Mouse (Mus musculus) lung, postnatal 0 days (tissue): ENCODE results near the gene Mex3a. TPM values are rescaled to one million over a fixed set of nuclear protein-coding genes. Genes with fewer than 3 reads are reported as not detected.
A peak's percentile ranks its signal among the peaks of the same experiment; 100 is the strongest.

ENCODE experiments used
- ATAC-seq: fragments of 200-750 bp; cut with Nextera tagmentation; 2 replicates; pipeline ENCODE4 v1.8.0; 2017; ENCODE audit warnings: moderate library complexity
- DNase-seq: peaks from one replicate; pipeline ENCODE4 v3.0.0-alpha.2; 2016; ENCODE audit warnings: low spot score
- H3K27ac ChIP-seq: fragments of 300-500 bp; sonication (generic); 2 replicates; pipeline ENCODE4 v1.5.1; 2014; ENCODE audit warnings: antibody characterized with exemption, mild to moderate bottlenecking, low read length, mixed read lengths
- H3K27me3 ChIP-seq: fragments of 300-500 bp; sonication (generic); replicated peaks from 2 replicates; pipeline ENCODE4 v1.6.1; 2014; ENCODE audit warnings: low read length, mixed read lengths; ENCODE audit not compliant: insufficient read depth
- H3K36me3 ChIP-seq: fragments of 300-500 bp; sonication (generic); 2 replicates; pipeline ENCODE4 v1.6.1; 2014; ENCODE audit warnings: low read length, mixed read lengths; ENCODE audit not compliant: insufficient read depth
- H3K4me1 ChIP-seq: fragments of 300-500 bp; sonication (generic); 2 replicates; pipeline ENCODE4 v1.6.1; 2014; ENCODE audit warnings: antibody characterized with exemption, low read depth, low read length, mixed read lengths; ENCODE audit not compliant: insufficient read depth
- H3K4me2 ChIP-seq: fragments of 300-500 bp; sonication (generic); replicated peaks from 2 replicates; pipeline ENCODE4 v1.6.1; 2014; ENCODE audit warnings: low read depth, mild to moderate bottlenecking, low read length, moderate library complexity, mixed read lengths
- H3K4me3 ChIP-seq: fragments of 300-500 bp; sonication (generic); 2 replicates; pipeline ENCODE4 v1.5.1; 2014; ENCODE audit warnings: low read depth, low read length
- H3K9ac ChIP-seq: fragments of 300-500 bp; sonication (generic); replicated peaks from 2 replicates; pipeline ENCODE4 v1.6.1; 2014; ENCODE audit warnings: low read depth, mild to moderate bottlenecking
- H3K9me3 ChIP-seq: fragments of 300-500 bp; sonication (generic); 2 replicates; pipeline ENCODE4 v1.6.1; 2016; ENCODE audit warnings: low read length, mixed read lengths
- CTCF ChIP-seq: IDR thresholded peaks from 2 replicates; pipeline ENCODE4 v1.5.1; 2016; ENCODE audit warnings: antibody characterized with exemption, mild to moderate bottlenecking
- EP300 ChIP-seq: IDR thresholded peaks from 2 replicates; pipeline ENCODE4 v1.6.1; 2016; ENCODE audit warnings: antibody characterized with exemption, mild to moderate bottlenecking, control low read depth
- WGBS: fragments of 180-500 bp; shearing (Covaris S2); extraction: QIAGEN DNeasy Blood & Tissue Kit; methylation state at CpG from one replicate; pipeline ENCODE4 v1.1.7; 2014; 5-methylcytosine and 5-hydroxymethylcytosine counted together
- polyA plus RNA-seq: library from polyadenylated mRNA; unstranded; fragments of >200 nt; fragmentation: Nextera tagmentation; extraction: Ambion mirVana; gene quantifications from 2 replicates; pipeline ENCODE4 v1.2.1, GENCODE M21; 2015

Mex3a gene
- polyA plus RNA-seq, 1 experiment from 2014 or later, result 2.6 TPM

- Histone ChIP-seq H3K27me3 (no peaks in the 10 kb centered on the region), H3K4me1 (peaks cover 15% of the 10 kb centered on the region; the same call in 1 of the 2 replicates), H3K9me3 (no peaks in the 10 kb centered on the region), H3K27ac (no peak overlapping the region), H3K36me3 (no peaks in the 10 kb centered on the region), H3K4me3 (no peak overlapping the region), H3K9ac (no peak overlapping the region), H3K4me2 (no peak overlapping the region)
- no peak for TF ChIP-seq CTCF
- no peak for TF ChIP-seq EP300
- no peak for DNase-seq
- no peak for ATAC-seq
- 58% methylated on average over 3 of the region's 3 CpGs for WGBS
Measured at GRCm38 (mm10) chr3:88535005-88535404, 2.8 kb downstream of the Mex3a start.

- no peak for TF ChIP-seq CTCF
- TF ChIP-seq EP300, result no peak
- no peak overlapping the region for H3K4me3 ChIP-seq
- ATAC-seq (no peak), DNase-seq (no peak)
- no peak overlapping the region for H3K4me2 ChIP-seq
- no peak overlapping the region for H3K9ac ChIP-seq
- H3K27me3 ChIP-seq, result no peaks in the 10 kb centered on the region
- no peaks in the 10 kb centered on the region for H3K36me3 ChIP-seq
- WGBS, result 77% methylated on average over 4 of the region's 4 CpGs
- H3K27ac ChIP-seq, result no peak overlapping the region
- peaks cover 15% of the 10 kb centered on the region; the same call in 1 of the 2 replicates for H3K4me1 ChIP-seq
- no peaks in the 10 kb centered on the region for H3K9me3 ChIP-seq
Measured at GRCm38 (mm10) chr3:88535527-88535926, 3.3 kb downstream of the Mex3a start.

GRCm38 (mm10) chr3:88536103-88536930, 4.1 kb downstream of the Mex3a start:
- Histone ChIP-seq H3K27me3 (no peaks in the 10 kb centered on the region), H3K4me2 (peak overlapping the region; percentile 79), H3K9ac (peak overlapping the region; percentile 29), H3K4me1 (peaks cover 15% of the 10 kb centered on the region; the same call in 1 of the 2 replicates), H3K27ac (peak overlapping the region; percentile 61), H3K4me3 (peak overlapping the region; percentile 52), H3K9me3 (no peaks in the 10 kb centered on the region), H3K36me3 (no peaks in the 10 kb centered on the region)
- WGBS, result 6% methylated on average over 61 of the region's 64 CpGs
- DNase-seq, result peak; percentile 92
- TF ChIP-seq CTCF (peak; percentile 6; the same call in 1 of the 2 replicates), EP300 (no peak)
- peak; percentile 83 for ATAC-seq

- peak overlapping the region; percentile 61; the same call in 1 of the 2 replicates for H3K27ac ChIP-seq
- peak overlapping the region; percentile 52 for H3K4me3 ChIP-seq
- WGBS, result 58% methylated on average over 6 of the region's 6 CpGs
- peaks cover 15% of the 10 kb centered on the region; the same call in 1 of the 2 replicates for H3K4me1 ChIP-seq
- no peaks in the 10 kb centered on the region for H3K9me3 ChIP-seq
- peak overlapping the region; percentile 79 for H3K4me2 ChIP-seq
- H3K27me3 ChIP-seq, result no peaks in the 10 kb centered on the region
- TF ChIP-seq CTCF (no peak), EP300 (no peak)
- no peak for DNase-seq
- peak overlapping the region; percentile 29; the same call in 1 of the 2 replicates for H3K9ac ChIP-seq
- peak; percentile 16 for ATAC-seq
- no peaks in the 10 kb centered on the region for H3K36me3 ChIP-seq
Measured at GRCm38 (mm10) chr3:88537146-88537545, 5.0 kb downstream of the Mex3a start.

GRCm38 (mm10) chr3:88538271-88539145, 6.3 kb downstream of the Mex3a start:
- no peak for ATAC-seq
- Histone ChIP-seq H3K27ac (no peak overlapping the region), H3K4me2 (no peak overlapping the region), H3K36me3 (no peaks in the 10 kb centered on the region), H3K27me3 (no peaks in the 10 kb centered on the region), H3K4me1 (peaks cover 15% of the 10 kb centered on the region; the same call in 1 of the 2 replicates), H3K4me3 (no peak overlapping the region), H3K9ac (no peak overlapping the region), H3K9me3 (no peaks in the 10 kb centered on the region)
- TF ChIP-seq CTCF (no peak), EP300 (no peak)
- DNase-seq, result no peak
- WGBS, result 68% methylated on average over 9 of the region's 9 CpGs

- H3K27me3 ChIP-seq, result no peaks in the 10 kb centered on the region
- no peak for TF ChIP-seq EP300
- TF ChIP-seq CTCF, result no peak
- no peaks in the 10 kb centered on the region for H3K9me3 ChIP-seq
- H3K27ac ChIP-seq, result no peak overlapping the region
- no peaks in the 10 kb centered on the region for H3K36me3 ChIP-seq
- WGBS, result 33% methylated on average over 3 of the region's 3 CpGs
- peak; percentile 4 for DNase-seq
- H3K4me3 ChIP-seq, result no peak overlapping the region
- H3K4me2 ChIP-seq, result no peak overlapping the region
- H3K4me1 ChIP-seq, result peaks cover 12% of the 10 kb centered on the region; the same call in 1 of the 2 replicates
- ATAC-seq, result no peak
- no peak overlapping the region for H3K9ac ChIP-seq
Measured at GRCm38 (mm10) chr3:88539397-88539796, 7.2 kb downstream of the Mex3a start.
